Mouse (Mus musculus): ENCODE results near the gene Ttc28. TPM values are rescaled to one million over a fixed set of nuclear protein-coding genes. Genes with fewer than 3 reads are reported as not detected.

Ttc28 gene
- polyA plus RNA-seq, 1 experiment from 2014 or later = 12.1 TPM

- 88% methylated on average over 9 of the region's 9 CpGs for WGBS
- no peak overlapping the region for H3K9ac ChIP-seq (replicated peaks; ENCODE audit: low read length)
- ATAC-seq (ENCODE audit: low FRiP score, low TSS enrichment) = no peak
- H3K4me1 ChIP-seq (ENCODE audit: insufficient read depth, low read length) = peaks cover 26% of the 10 kb centered on the region
- no peak overlapping the region for H3K27ac ChIP-seq (ENCODE audit: low read length)
- H3K36me3 ChIP-seq (ENCODE audit: insufficient read depth, low read length) = no peaks in the 10 kb centered on the region
- no peak overlapping the region for H3K4me3 ChIP-seq (ENCODE audit: low read length)
- no peaks in the 10 kb centered on the region for H3K9me3 ChIP-seq (ENCODE audit: low read length)
- H3K27me3 ChIP-seq (ENCODE audit: insufficient read depth, low read length) = no peaks in the 10 kb centered on the region
- H3K4me2 ChIP-seq (replicated peaks; ENCODE audit: low read depth, low read length) = no peak overlapping the region
Measured at GRCm38 (mm10) chr5:111077261-111077660, 197.7 kb downstream of the Ttc28 start.

DNA sequence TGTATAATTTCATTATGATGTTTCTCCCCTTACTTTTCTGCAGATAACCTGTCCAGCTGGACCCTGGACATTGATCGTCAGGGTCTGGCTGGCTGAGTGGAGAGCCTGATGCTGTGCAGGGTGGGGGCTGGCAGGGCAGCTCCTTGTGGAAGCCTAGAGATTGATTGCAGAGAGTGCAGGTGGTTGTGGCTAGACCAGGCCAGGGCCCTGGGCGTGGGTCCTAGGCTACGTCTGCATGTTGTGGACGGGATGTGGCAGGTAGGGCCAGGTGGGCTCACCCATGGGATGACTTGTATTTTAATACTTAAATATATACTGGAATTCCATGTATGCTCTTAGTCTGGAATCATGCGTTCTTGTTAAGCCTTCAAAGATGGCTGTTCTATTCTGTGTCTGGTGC, 201.0 kb downstream of the Ttc28 start:
- Histone ChIP-seq H3K9me3 (ENCODE audit: low read length) (no peaks in the 10 kb centered on the region), H3K9ac (replicated peaks; ENCODE audit: low read length) (no peak overlapping the region), H3K36me3 (ENCODE audit: insufficient read depth, low read length) (no peaks in the 10 kb centered on the region), H3K4me3 (ENCODE audit: low read length) (no peak overlapping the region), H3K27ac (ENCODE audit: low read length) (no peak overlapping the region), H3K27me3 (ENCODE audit: insufficient read depth, low read length) (no peaks in the 10 kb centered on the region), H3K4me2 (replicated peaks; ENCODE audit: low read depth, low read length) (no peak overlapping the region), H3K4me1 (ENCODE audit: insufficient read depth, low read length) (peaks cover 5% of the 10 kb centered on the region; the same call in 1 of the 2 replicates)
- WGBS = 85% methylated on average over 5 of the region's 5 CpGs
- ATAC-seq (ENCODE audit: low FRiP score, low TSS enrichment) = no peak

- no peak for ATAC-seq (ENCODE audit: low FRiP score, low TSS enrichment)
- no peaks in the 10 kb centered on the region for H3K4me1 ChIP-seq (ENCODE audit: insufficient read depth, low read length)
- H3K4me3 ChIP-seq (ENCODE audit: low read length) = no peak overlapping the region
- no peak overlapping the region for H3K4me2 ChIP-seq (replicated peaks; ENCODE audit: low read depth, low read length)
- H3K27me3 ChIP-seq (ENCODE audit: insufficient read depth, low read length) = no peaks in the 10 kb centered on the region
- no peaks in the 10 kb centered on the region for H3K9me3 ChIP-seq (ENCODE audit: low read length)
- H3K27ac ChIP-seq (ENCODE audit: low read length) = no peak overlapping the region
- peaks cover 11% of the 10 kb centered on the region for H3K36me3 ChIP-seq (ENCODE audit: insufficient read depth, low read length)
- H3K9ac ChIP-seq (replicated peaks; ENCODE audit: low read length) = no peak overlapping the region
- 88% methylated on average over 4 of the region's 4 CpGs for WGBS
Measured at GRCm38 (mm10) chr5:111085849-111086248, 206.2 kb downstream of the Ttc28 start.

DNA sequence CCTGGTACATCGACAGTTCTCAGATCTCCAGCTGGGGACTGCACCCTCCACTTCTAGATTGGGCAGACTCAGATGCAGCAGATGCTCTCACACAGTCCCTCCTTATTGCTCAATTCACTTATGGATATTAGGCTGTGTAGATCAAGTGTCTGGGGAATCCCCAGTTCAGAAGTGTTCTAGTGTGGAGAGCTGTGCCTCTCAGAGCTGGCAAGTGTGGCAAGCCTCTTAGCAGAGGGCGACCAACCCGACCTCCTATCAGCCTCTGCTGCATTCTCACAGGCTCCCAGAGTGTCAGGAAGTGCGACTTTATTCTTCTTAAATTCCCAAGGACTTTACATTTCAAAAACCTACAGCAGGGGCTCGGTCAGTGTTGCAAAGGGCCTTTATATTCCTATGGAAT, 217.1 kb downstream of the Ttc28 start:
- Histone ChIP-seq H3K27ac (ENCODE audit: low read length) (no peak overlapping the region; the same call in 1 of the 2 replicates), H3K4me2 (replicated peaks; ENCODE audit: low read depth, low read length) (no peak overlapping the region), H3K4me3 (ENCODE audit: low read length) (no peak overlapping the region), H3K9ac (replicated peaks; ENCODE audit: low read length) (no peak overlapping the region), H3K9me3 (ENCODE audit: low read length) (no peaks in the 10 kb centered on the region), H3K27me3 (ENCODE audit: insufficient read depth, low read length) (no peaks in the 10 kb centered on the region), H3K4me1 (ENCODE audit: insufficient read depth, low read length) (peaks cover 42% of the 10 kb centered on the region), H3K36me3 (ENCODE audit: insufficient read depth, low read length) (0 out of 2 replicates have a peak, but pooled peaks cover 8% of the 10 kb centered on the region)
- no peak for ATAC-seq (ENCODE audit: low FRiP score, low TSS enrichment)
- 47% methylated on average over 5 of the region's 5 CpGs for WGBS

- H3K36me3 ChIP-seq (ENCODE audit: insufficient read depth, low read length) = peaks cover 11% of the 10 kb centered on the region; the same call in 1 of the 2 replicates
- 0 out of 2 replicates have a peak overlapping the region, but pooled peaks have one; percentile 14 for H3K9ac ChIP-seq (replicated peaks; ENCODE audit: low read length)
- ATAC-seq (ENCODE audit: low FRiP score, low TSS enrichment) = no peak
- 43% methylated on average over 11 of the region's 11 CpGs for WGBS
- no peaks in the 10 kb centered on the region for H3K9me3 ChIP-seq (ENCODE audit: low read length)
- H3K4me1 ChIP-seq (ENCODE audit: insufficient read depth, low read length) = peaks cover 49% of the 10 kb centered on the region
- H3K4me2 ChIP-seq (replicated peaks; ENCODE audit: low read depth, low read length) = 0 out of 2 replicates have a peak overlapping the region, but pooled peaks have one; percentile 6
- H3K4me3 ChIP-seq (ENCODE audit: low read length) = no peak overlapping the region
- H3K27ac ChIP-seq (ENCODE audit: low read length) = peak overlapping the region; percentile 55
- no peaks in the 10 kb centered on the region for H3K27me3 ChIP-seq (ENCODE audit: insufficient read depth, low read length)
Measured at GRCm38 (mm10) chr5:111097233-111098160, 217.9 kb downstream of the Ttc28 start.

- peak; percentile 33; the same call in 1 of the 2 replicates for ATAC-seq (ENCODE audit: low FRiP score, low TSS enrichment)
- 18% methylated on average over 7 of the region's 7 CpGs for WGBS
- peak overlapping the region; percentile 82 for H3K27ac ChIP-seq (ENCODE audit: low read length)
- no peaks in the 10 kb centered on the region for H3K9me3 ChIP-seq (ENCODE audit: low read length)
- no peak overlapping the region for H3K4me3 ChIP-seq (ENCODE audit: low read length)
- peaks cover 12% of the 10 kb centered on the region; the same call in 1 of the 2 replicates for H3K36me3 ChIP-seq (ENCODE audit: insufficient read depth, low read length)
- no peaks in the 10 kb centered on the region for H3K27me3 ChIP-seq (ENCODE audit: insufficient read depth, low read length)
- H3K4me1 ChIP-seq (ENCODE audit: insufficient read depth, low read length) = peaks cover 50% of the 10 kb centered on the region
- H3K4me2 ChIP-seq (replicated peaks; ENCODE audit: low read depth, low read length) = no peak overlapping the region
- H3K9ac ChIP-seq (replicated peaks; ENCODE audit: low read length) = peak overlapping the region; percentile 6; the same call in 1 of the 2 replicates
Measured at GRCm38 (mm10) chr5:111098516-111099274, 219.1 kb downstream of the Ttc28 start.

- ATAC-seq (ENCODE audit: low FRiP score, low TSS enrichment) = no peak
- H3K9ac ChIP-seq (replicated peaks; ENCODE audit: low read length) = no peak overlapping the region
- WGBS = 86% methylated on average over 7 of the region's 7 CpGs
- H3K4me2 ChIP-seq (replicated peaks; ENCODE audit: low read depth, low read length) = no peak overlapping the region
- peak overlapping the region; percentile 35; the same call in 1 of the 2 replicates for H3K27ac ChIP-seq (ENCODE audit: low read length)
- H3K4me1 ChIP-seq (ENCODE audit: insufficient read depth, low read length) = peaks cover 61% of the 10 kb centered on the region
- H3K27me3 ChIP-seq (ENCODE audit: insufficient read depth, low read length) = no peaks in the 10 kb centered on the region
- H3K36me3 ChIP-seq (ENCODE audit: insufficient read depth, low read length) = peaks cover 11% of the 10 kb centered on the region; the same call in 1 of the 2 replicates
- H3K4me3 ChIP-seq (ENCODE audit: low read length) = no peak overlapping the region
- no peaks in the 10 kb centered on the region for H3K9me3 ChIP-seq (ENCODE audit: low read length)
Measured at GRCm38 (mm10) chr5:111100585-111100984, 221.0 kb downstream of the Ttc28 start.

DNA sequence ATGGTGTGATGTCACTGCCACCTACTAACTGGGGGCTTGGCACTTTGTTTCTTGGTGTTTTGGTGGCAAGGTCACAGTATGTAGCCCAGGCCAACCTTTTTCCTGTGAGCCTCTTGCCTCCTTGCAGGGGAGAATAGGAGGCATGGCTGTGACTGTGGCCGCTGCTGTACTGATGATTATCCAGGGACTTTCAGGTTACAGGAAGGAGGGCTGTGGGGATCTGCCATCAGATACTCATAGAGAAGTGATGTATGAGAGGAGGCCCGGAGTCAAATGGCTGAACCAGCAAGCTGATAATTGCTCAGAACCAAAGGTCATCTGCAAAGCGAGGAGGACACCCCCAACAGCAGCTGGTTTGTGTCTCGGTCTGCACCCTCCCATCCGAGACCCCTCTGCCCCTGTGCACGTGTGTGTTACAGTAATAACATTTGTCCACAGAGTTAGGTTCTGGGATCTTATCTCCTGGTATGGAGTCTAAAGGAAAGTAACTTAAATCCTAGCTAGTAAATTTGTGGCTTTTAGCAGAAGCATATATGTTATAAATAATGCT, 221.9 kb downstream of the Ttc28 start:
- H3K36me3 ChIP-seq (ENCODE audit: insufficient read depth, low read length) = peaks cover 11% of the 10 kb centered on the region; the same call in 1 of the 2 replicates
- WGBS = 20% methylated on average over 6 of the region's 6 CpGs
- H3K4me2 ChIP-seq (replicated peaks; ENCODE audit: low read depth, low read length) = 0 out of 2 replicates have a peak overlapping the region, but pooled peaks have one; percentile 7
- peak; percentile 77 for ATAC-seq (ENCODE audit: low FRiP score, low TSS enrichment)
- H3K27me3 ChIP-seq (ENCODE audit: insufficient read depth, low read length) = no peaks in the 10 kb centered on the region
- peak overlapping the region; percentile 78 for H3K27ac ChIP-seq (ENCODE audit: low read length)
- H3K4me1 ChIP-seq (ENCODE audit: insufficient read depth, low read length) = peaks cover 56% of the 10 kb centered on the region
- H3K9ac ChIP-seq (replicated peaks; ENCODE audit: low read length) = no peak overlapping the region
- H3K4me3 ChIP-seq (ENCODE audit: low read length) = no peak overlapping the region
- no peaks in the 10 kb centered on the region for H3K9me3 ChIP-seq (ENCODE audit: low read length)

DNA sequence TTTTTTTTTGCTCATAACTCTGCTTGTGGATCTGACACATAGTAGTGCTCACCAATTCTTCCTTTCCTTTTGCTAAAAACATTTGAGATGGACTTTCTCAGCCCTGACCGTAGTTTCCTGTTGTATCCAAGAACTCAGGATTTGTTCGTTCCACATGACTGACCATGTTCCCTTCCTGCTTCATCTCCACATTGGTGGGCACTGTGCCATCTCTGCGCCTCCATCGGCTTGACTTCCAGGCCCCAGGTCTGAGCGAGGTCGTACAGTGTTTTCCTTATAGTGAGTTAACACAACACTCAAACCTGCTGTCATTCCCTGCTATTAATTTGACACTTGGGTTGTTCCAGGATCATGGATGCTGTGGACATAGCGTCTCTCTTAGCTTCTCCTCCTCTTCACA, 225.2 kb downstream of the Ttc28 start:
- ATAC-seq (ENCODE audit: low FRiP score, low TSS enrichment) = no peak
- 37% methylated on average over 7 of the region's 7 CpGs for WGBS

More for the DNA sequence above, 225.2 kb downstream of the Ttc28 start:
- Histone ChIP-seq H3K27me3 (ENCODE audit: insufficient read depth, low read length) (no peaks in the 10 kb centered on the region), H3K9ac (replicated peaks; ENCODE audit: low read length) (no peak overlapping the region), H3K4me2 (replicated peaks; ENCODE audit: low read depth, low read length) (no peak overlapping the region), H3K4me1 (ENCODE audit: insufficient read depth, low read length) (peaks cover 25% of the 10 kb centered on the region), H3K36me3 (ENCODE audit: insufficient read depth, low read length) (peaks cover 11% of the 10 kb centered on the region; the same call in 1 of the 2 replicates), H3K27ac (ENCODE audit: low read length) (no peak overlapping the region), H3K9me3 (ENCODE audit: low read length) (no peaks in the 10 kb centered on the region), H3K4me3 (ENCODE audit: low read length) (no peak overlapping the region)

Measured in kidney, embryonic 16.5 days (tissue).